Mouse (Mus musculus): ENCODE results near the gene Olfr1058. TPM values are rescaled to one million over a fixed set of nuclear protein-coding genes. Genes with fewer than 3 reads are reported as not detected.
"Not testable (repeated sequence)": the region's sequence is repeated elsewhere in the genome, so short reads cannot be mapped to it uniquely, and the experiment has no call there.

Gene Olfr1058
- not detected in 2 replicates for polyA plus RNA-seq (2014; fragmentation: Nextera tagmentation; extraction: Ambion mirVana)

DNA sequence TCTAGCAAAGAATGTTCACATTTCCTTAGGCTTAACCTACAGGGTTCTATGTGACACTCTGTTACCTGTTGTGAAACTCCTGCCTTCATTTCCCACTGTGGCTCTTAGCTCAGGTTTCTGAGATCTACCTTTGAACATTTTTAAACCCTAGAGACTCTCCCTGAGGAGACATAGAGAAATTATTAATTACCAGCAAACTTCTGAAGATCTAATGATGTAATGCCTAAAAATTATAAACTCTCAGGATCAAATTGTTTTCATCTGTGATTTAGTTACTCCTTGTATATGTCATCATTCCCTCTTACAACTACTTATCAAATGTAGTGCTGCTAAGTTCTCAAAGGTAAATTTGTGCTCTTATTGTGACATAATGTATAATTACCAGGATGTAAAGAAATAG lies at the start of gene Olfr1058:
Gene Olfr1058 (minus strand): TSS at position 101 of the 400 bp plus-strand sequence.
- H3K4me1 ChIP-seq (ENCODE audit: control insufficient read depth, insufficient read depth, low read length); H3K4me3 ChIP-seq (ENCODE audit: low read depth, low read length); ATAC-seq (replicated peaks; ENCODE audit: insufficient number of reproducible peaks, low FRiP score, low TSS enrichment); H3K27me3 ChIP-seq (ENCODE audit: control insufficient read depth, insufficient read depth, low read length); H3K9ac ChIP-seq (ENCODE audit: low read depth, low read length); H3K9me3 ChIP-seq (replicated peaks; ENCODE audit: control insufficient read depth, low read length); H3K4me2 ChIP-seq; H3K27ac ChIP-seq (ENCODE audit: low read depth, low read length); H3K36me3 ChIP-seq (ENCODE audit: control insufficient read depth, insufficient read depth, low read length): not testable (repeated sequence)

DNA sequence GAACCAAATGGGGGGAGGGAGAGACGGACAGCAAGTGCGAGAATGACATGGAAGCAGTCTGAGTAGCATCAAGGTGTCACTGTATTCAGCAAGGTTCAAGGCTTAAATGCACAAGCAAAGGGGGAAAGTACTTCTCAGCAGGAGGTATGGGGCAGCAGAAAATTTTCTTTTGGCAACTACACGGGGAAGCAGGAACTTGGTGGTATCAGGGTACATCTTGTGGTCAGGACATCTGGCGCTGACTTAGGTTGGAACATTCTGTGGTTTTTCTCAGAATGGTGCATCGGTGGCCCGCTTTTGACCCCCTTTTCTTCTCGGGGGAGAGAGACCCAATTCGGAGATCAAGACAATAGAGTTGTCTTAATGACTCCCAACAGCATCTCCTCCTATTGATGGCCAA lies 40.1 kb upstream of the Olfr1058 start:
- H3K36me3 ChIP-seq (ENCODE audit: control insufficient read depth, insufficient read depth, low read length); H3K9me3 ChIP-seq (replicated peaks; ENCODE audit: control insufficient read depth, low read length); H3K27ac ChIP-seq (ENCODE audit: low read depth, low read length); H3K27me3 ChIP-seq (ENCODE audit: control insufficient read depth, insufficient read depth, low read length); H3K9ac ChIP-seq (ENCODE audit: low read depth, low read length); H3K4me1 ChIP-seq (ENCODE audit: control insufficient read depth, insufficient read depth, low read length); ATAC-seq (replicated peaks; ENCODE audit: insufficient number of reproducible peaks, low FRiP score, low TSS enrichment); H3K4me3 ChIP-seq (ENCODE audit: low read depth, low read length); H3K4me2 ChIP-seq: not testable (repeated sequence)
- WGBS (ENCODE audit: insufficient replicate concordance), result 87% methylated on average over 8 of the region's 8 CpGs

- H3K36me3 ChIP-seq (ENCODE audit: control insufficient read depth, insufficient read depth, low read length); H3K4me2 ChIP-seq; H3K9me3 ChIP-seq (replicated peaks; ENCODE audit: control insufficient read depth, low read length); H3K27ac ChIP-seq (ENCODE audit: low read depth, low read length); H3K9ac ChIP-seq (ENCODE audit: low read depth, low read length); ATAC-seq (replicated peaks; ENCODE audit: insufficient number of reproducible peaks, low FRiP score, low TSS enrichment); H3K4me1 ChIP-seq (ENCODE audit: control insufficient read depth, insufficient read depth, low read length); H3K4me3 ChIP-seq (ENCODE audit: low read depth, low read length); H3K27me3 ChIP-seq (ENCODE audit: control insufficient read depth, insufficient read depth, low read length): not testable (repeated sequence)
Observed at GRCm38 (mm10) chr2:86426649-86427048, 38.3 kb upstream of the Olfr1058 start, which contains the start of gene Olfr1062. Olfr1062 (minus strand) TSS chr2:86426749.

- Histone ChIP-seq H3K4me1 (ENCODE audit: control insufficient read depth, insufficient read depth, low read length) (no peaks in the 10 kb centered on the region), H3K27me3 (ENCODE audit: control insufficient read depth, insufficient read depth, low read length) (no peaks in the 10 kb centered on the region), H3K9ac (ENCODE audit: low read depth, low read length) (no peak within 1 kb of the TSS), H3K4me3 (ENCODE audit: low read depth, low read length) (no peak within 1 kb of the TSS), H3K27ac (ENCODE audit: low read depth, low read length) (no peak within 1 kb of the TSS), H3K4me2 (no peak within 1 kb of the TSS), H3K36me3 (ENCODE audit: control insufficient read depth, insufficient read depth, low read length) (no peaks in the 10 kb centered on the region), H3K9me3 (replicated peaks; ENCODE audit: control insufficient read depth, low read length) (no peaks in the 10 kb centered on the region)
- ATAC-seq (replicated peaks; ENCODE audit: insufficient number of reproducible peaks, low FRiP score, low TSS enrichment), result no peak
- 75% methylated on average over 1 of the region's 1 CpGs for WGBS (ENCODE audit: insufficient replicate concordance)
Observed at GRCm38 (mm10) chr2:86413950-86414349, 25.6 kb upstream of the Olfr1058 start, which contains the start of gene Olfr1061. Olfr1061 (minus strand) TSS chr2:86414050.

DNA sequence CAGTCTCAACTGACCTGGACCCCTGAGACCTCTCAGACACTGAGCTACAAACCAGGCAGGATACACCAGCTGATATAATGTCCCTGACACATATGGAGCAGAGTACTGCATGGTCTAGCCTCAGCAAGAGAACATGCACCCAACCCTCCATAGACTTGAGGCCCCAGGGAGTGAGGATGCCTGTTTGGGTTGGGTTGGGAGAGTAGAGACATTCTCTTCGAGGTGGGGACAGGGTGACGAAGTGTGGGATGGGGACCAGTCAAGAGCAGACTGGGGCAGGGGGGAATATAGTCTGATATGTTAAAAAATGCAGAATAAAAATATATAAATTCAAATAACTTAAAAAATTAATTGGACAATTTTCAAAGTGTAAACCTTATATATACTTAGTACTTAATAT lies 6.8 kb upstream of the Olfr1058 start:
- 77% methylated on average over 2 of the region's 2 CpGs for WGBS (ENCODE audit: insufficient replicate concordance)
- H3K4me2 ChIP-seq, result no peak overlapping the region
- H3K27me3 ChIP-seq (ENCODE audit: control insufficient read depth, insufficient read depth, low read length), result no peaks in the 10 kb centered on the region
- no peak overlapping the region for H3K9ac ChIP-seq (ENCODE audit: low read depth, low read length)
- H3K27ac ChIP-seq (ENCODE audit: low read depth, low read length), result no peak overlapping the region
- ATAC-seq (replicated peaks; ENCODE audit: insufficient number of reproducible peaks, low FRiP score, low TSS enrichment), result no peak
- no peaks in the 10 kb centered on the region for H3K36me3 ChIP-seq (ENCODE audit: control insufficient read depth, insufficient read depth, low read length)
- H3K4me3 ChIP-seq (ENCODE audit: low read depth, low read length), result no peak overlapping the region
- H3K9me3 ChIP-seq (replicated peaks; ENCODE audit: control insufficient read depth, low read length), result no peaks in the 10 kb centered on the region
- no peaks in the 10 kb centered on the region for H3K4me1 ChIP-seq (ENCODE audit: control insufficient read depth, insufficient read depth, low read length)

- no peak within 1 kb of the TSS for H3K4me2 ChIP-seq
- H3K9ac ChIP-seq (ENCODE audit: low read depth, low read length), result no peak within 1 kb of the TSS
- H3K36me3 ChIP-seq (ENCODE audit: control insufficient read depth, insufficient read depth, low read length), result no peaks in the 10 kb centered on the region
- H3K4me3 ChIP-seq (ENCODE audit: low read depth, low read length), result no peak within 1 kb of the TSS
- H3K9me3 ChIP-seq (replicated peaks; ENCODE audit: control insufficient read depth, low read length), result no peaks in the 10 kb centered on the region
- ATAC-seq (replicated peaks; ENCODE audit: insufficient number of reproducible peaks, low FRiP score, low TSS enrichment), result no peak
- H3K27me3 ChIP-seq (ENCODE audit: control insufficient read depth, insufficient read depth, low read length), result no peaks in the 10 kb centered on the region
- H3K4me1 ChIP-seq (ENCODE audit: control insufficient read depth, insufficient read depth, low read length), result no peaks in the 10 kb centered on the region
- H3K27ac ChIP-seq (ENCODE audit: low read depth, low read length), result no peak within 1 kb of the TSS
Observed at GRCm38 (mm10) chr2:86378293-86378692, 10.1 kb downstream of the Olfr1058 start, which contains the start of gene Olfr1057. Olfr1057 (minus strand) TSS chr2:86378393.

GRCm38 (mm10) chr2:86366342-86366741 lies 22.0 kb downstream of the Olfr1058 start:
- not testable (repeated sequence) for H3K4me2 ChIP-seq; H3K36me3 ChIP-seq (ENCODE audit: control insufficient read depth, insufficient read depth, low read length); ATAC-seq (replicated peaks; ENCODE audit: insufficient number of reproducible peaks, low FRiP score, low TSS enrichment); H3K9ac ChIP-seq (ENCODE audit: low read depth, low read length); H3K27ac ChIP-seq (ENCODE audit: low read depth, low read length); H3K27me3 ChIP-seq (ENCODE audit: control insufficient read depth, insufficient read depth, low read length); H3K4me3 ChIP-seq (ENCODE audit: low read depth, low read length); H3K4me1 ChIP-seq (ENCODE audit: control insufficient read depth, insufficient read depth, low read length); H3K9me3 ChIP-seq (replicated peaks; ENCODE audit: control insufficient read depth, low read length)
- no CpG with 5 or more reads among the region's 6 CpGs for WGBS (ENCODE audit: insufficient replicate concordance)

GRCm38 (mm10) chr2:86362369-86362768 lies 26.0 kb downstream of the Olfr1058 start, which contains the start of gene Olfr1056:
Olfr1056 (minus strand) TSS chr2:86362469.
- ATAC-seq (replicated peaks; ENCODE audit: insufficient number of reproducible peaks, low FRiP score, low TSS enrichment), result no peak
- H3K4me1 ChIP-seq (ENCODE audit: control insufficient read depth, insufficient read depth, low read length), result no peaks in the 10 kb centered on the region

DNA sequence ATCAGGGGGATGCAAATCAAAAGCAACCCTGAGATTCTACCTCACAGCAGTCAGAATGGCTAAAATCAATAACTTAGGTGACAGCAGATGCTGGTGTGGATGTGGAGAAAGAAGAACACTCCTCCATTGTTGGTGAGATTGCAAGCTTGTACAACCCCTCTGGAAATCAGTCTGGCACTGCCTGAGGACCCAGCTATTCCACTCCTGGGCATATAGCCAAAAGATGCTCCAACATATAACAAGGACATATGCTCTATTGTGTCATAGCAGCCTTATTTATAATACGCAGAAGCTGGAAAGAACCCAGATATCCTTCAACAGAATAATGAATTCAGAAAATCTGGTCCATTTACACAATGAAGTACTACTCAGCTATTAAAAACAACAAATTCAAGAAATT lies 36.6 kb downstream of the Olfr1058 start:
- not testable (repeated sequence) for H3K9ac ChIP-seq (ENCODE audit: low read depth, low read length); H3K9me3 ChIP-seq (replicated peaks; ENCODE audit: control insufficient read depth, low read length); ATAC-seq (replicated peaks; ENCODE audit: insufficient number of reproducible peaks, low FRiP score, low TSS enrichment)

More at GRCm38 (mm10) chr2:86362369-86362768, 26.0 kb downstream of the Olfr1058 start, which contains the start of gene Olfr1056:
- Histone ChIP-seq H3K4me2 (no peak within 1 kb of the TSS), H3K27ac (ENCODE audit: low read depth, low read length) (no peak within 1 kb of the TSS), H3K9me3 (replicated peaks; ENCODE audit: control insufficient read depth, low read length) (no peaks in the 10 kb centered on the region), H3K9ac (ENCODE audit: low read depth, low read length) (no peak within 1 kb of the TSS), H3K27me3 (ENCODE audit: control insufficient read depth, insufficient read depth, low read length) (no peaks in the 10 kb centered on the region), H3K36me3 (ENCODE audit: control insufficient read depth, insufficient read depth, low read length) (no peaks in the 10 kb centered on the region), H3K4me3 (ENCODE audit: low read depth, low read length) (no peak within 1 kb of the TSS)

More for the DNA sequence above, 36.6 kb downstream of the Olfr1058 start:
- not testable (repeated sequence) for H3K36me3 ChIP-seq (ENCODE audit: control insufficient read depth, insufficient read depth, low read length); H3K4me2 ChIP-seq; H3K4me1 ChIP-seq (ENCODE audit: control insufficient read depth, insufficient read depth, low read length); H3K27ac ChIP-seq (ENCODE audit: low read depth, low read length); H3K4me3 ChIP-seq (ENCODE audit: low read depth, low read length); H3K27me3 ChIP-seq (ENCODE audit: control insufficient read depth, insufficient read depth, low read length)
- WGBS (ENCODE audit: insufficient replicate concordance), result 91% methylated on average over 1 of the region's 1 CpGs

All from heart, embryonic 11.5 days (tissue).